Mouse (Mus musculus): ENCODE data around the gene Tmod2.

- TF ChIP-seq CTCF (IDR thresholded peaks at IDR 0.05; ENCODE audit: low read depth) (no peak), EP300 (optimal IDR thresholded peaks at IDR 0.05) (no peak)
Observed at GRCm38 (mm10) chr9:75618836-75619400, 7.8 kb upstream of the Tmod2 start.

All from stomach, postnatal 0 days (tissue).